Mouse (Mus musculus): Measurements from ENCODE around the gene Gbp4.
"Not testable (repeated sequence)": the region's sequence is repeated elsewhere in the genome, so short reads cannot be mapped to it uniquely, and the experiment has no call there.

DNA sequence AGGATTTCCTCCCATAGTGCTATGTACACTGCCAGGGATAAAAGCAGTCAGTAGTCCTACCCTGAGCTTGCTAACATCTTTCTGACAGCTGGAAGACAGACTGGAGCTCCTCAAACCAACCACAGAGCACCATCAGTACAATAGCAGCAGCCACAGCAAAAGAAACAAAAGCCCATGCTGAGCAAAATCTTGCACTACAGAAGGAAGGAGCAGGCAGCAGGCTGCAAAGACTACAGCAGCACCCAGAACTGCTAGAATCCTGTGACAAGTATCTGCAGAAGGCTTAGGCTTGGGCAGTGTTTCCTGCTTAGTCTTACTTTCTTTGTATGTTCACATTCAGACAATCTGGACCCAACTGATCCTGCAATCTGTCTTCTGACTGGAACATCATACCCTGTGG is 71.0 kb downstream of the Gbp4 start:
- not testable (repeated sequence) for TF ChIP-seq POLR2A (IDR thresholded peaks at IDR 0.05; ENCODE audit: borderline replicate concordance, extremely low read depth, insufficient read depth, insufficient read length, poor library complexity, severe bottlenecking); CTCF (IDR thresholded peaks at IDR 0.05; ENCODE audit: borderline replicate concordance, extremely low read depth, insufficient read depth, insufficient read length)
